Mouse (Mus musculus) adrenal gland, postnatal 4 days (tissue): ENCODE data around the gene Noct. TPM values are rescaled to one million over a fixed set of nuclear protein-coding genes. Genes with fewer than 3 reads are reported as not detected.
A peak's percentile ranks its signal among the peaks of the same experiment; 100 is the strongest.

Experiments used
- DNase-seq, 2 experiments: peaks; one replicate each; pipeline ENCODE4 v3.0.0; 2021 to 2022; ENCODE audit warnings: low spot score in 2 of 2, mixed read lengths in 2 of 2
- microRNA-seq: library from miRNA; unstranded; fragments of <30 nt; microRNA quantifications from one replicate; pipeline ENCODE4 v1.2.0, GENCODE M21; 2021
- total RNA-seq, 2 experiments: library from RNA; stranded (reverse); gene quantifications; 2 replicates each; pipeline ENCODE4 v1.2.3; 2021

The Noct gene
- total RNA-seq, 2 experiments from 2014 or later = 15.1 to 17.9 TPM

- no peak for DNase-seq
Measured at GRCm38 (mm10) chr3:51270069-51270817, 46.0 kb downstream of the Noct start.

- peak; percentile 91 to 97 for DNase-seq
Measured at GRCm38 (mm10) chr3:51275956-51276398, 51.7 kb downstream of the Noct start.

DNA sequence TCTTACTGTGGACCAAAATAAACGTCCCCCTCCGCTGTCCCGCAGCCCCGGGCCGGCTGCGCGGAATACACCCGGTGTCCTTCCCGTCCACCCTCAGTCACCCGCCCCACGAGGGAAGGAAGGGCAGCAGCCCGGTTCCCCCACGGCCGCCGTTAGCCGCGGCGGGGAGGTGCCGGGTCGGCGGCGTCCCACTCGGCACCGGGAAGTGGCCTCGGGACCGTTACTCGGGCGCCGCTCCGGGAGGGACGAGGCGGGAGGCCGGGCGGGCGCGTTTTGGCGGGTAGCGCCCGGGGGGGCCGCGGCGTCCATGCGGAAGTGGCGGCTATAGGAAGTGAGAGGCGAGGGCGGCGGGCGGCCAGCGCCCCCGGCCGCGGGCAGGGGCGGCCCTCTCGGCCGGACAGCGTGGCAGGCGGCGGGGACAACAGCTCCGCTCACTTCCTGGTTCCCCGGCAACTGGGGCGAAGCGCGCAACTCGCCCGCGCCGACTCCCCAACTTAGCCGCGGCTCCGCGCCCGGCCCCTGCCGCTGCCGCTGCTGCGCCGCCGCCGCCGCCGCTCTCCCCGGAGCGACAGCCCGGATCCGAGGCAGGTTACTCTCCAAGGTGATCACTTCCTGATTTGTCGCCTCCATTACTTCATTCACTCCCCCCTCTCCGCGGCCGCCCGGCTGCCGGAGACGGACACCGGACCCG is 52.3 kb downstream of the Noct start:
- peak in 1 of 2 experiments; percentile 27 for DNase-seq

DNA sequence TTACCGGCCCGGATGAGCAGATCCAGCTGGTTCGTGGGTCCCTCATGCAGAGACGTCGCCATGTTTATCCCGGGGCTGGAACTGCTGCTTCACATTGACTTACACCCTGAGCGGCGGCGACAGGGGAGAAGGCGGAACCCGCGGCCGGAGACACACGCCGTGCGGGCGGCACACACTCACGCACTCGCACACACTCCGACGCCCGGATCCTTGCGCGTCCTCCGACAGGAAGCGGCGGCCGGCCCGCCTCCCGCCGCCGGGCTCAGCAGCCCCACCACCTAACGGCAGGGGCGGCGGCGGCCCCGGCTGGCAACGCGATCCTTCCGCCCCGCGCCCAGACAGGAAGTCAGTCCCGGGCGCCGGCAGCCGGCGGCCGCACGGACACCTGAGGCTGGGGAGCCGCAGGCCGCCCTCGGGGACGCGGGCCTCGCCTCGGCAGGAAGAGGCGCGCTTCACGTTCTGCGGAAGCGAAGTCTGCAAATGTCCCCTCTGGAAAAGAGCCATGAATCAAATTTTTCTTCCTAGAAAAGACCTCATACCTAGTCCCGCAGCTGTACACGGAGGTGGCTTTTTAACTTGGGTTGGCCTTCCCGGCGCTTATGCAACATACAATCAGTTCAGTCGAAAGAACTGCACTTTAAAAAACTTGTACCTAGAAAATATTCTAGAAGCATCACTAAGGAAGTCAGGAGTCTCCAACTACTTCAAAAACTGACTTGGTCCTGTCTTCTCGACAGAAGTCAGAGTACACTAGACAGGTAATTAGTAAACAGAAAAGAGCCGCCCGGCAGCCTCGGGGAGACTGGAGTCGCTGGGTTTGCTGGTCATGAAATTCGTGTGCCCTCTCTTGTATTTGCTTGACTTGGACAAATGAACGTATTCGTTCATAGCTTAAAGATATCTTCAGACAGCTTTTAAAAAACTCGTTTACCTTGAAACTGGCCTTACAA is 53.2 kb downstream of the Noct start:
- peak; percentile 55 to 68 for DNase-seq

DNA sequence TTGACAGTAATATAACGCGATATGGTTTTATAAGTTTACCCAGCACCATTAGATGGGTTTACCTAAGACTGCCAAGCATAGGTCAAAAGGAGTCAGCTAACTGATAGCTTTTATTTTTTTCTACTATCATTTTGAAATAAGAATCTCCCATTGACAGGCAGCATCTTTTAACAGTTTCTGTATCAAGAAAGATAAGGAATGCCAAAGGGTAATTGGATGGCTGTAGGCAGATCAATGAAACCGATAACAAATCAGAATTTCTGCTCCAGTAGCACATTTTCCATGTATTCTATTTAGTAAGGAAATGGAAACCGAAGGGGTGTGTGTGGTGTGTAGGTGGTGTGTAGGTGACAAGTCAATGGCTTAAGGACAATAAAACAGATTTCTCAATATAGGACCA is 54.2 kb downstream of the Noct start:
- no peak for DNase-seq

DNA sequence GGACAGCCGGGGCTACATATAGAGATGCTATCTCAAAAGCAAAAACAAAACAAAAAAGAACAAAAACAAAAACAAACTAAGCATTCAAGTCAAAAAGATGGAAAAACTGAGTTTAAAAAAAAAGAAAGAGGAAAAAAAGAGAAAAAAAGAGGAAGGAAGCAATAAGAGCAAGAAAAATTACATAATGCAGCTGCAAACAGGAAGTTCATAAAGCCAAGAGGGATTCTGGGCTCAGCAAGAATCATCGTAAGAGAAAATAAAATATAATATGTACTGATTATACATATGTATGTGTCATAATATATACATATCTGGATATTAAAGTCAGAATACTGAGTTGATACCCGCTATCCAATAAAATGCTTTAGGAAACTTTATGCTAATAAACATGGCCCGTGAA is 57.5 kb downstream of the Noct start:
- no peak for DNase-seq

DNA sequence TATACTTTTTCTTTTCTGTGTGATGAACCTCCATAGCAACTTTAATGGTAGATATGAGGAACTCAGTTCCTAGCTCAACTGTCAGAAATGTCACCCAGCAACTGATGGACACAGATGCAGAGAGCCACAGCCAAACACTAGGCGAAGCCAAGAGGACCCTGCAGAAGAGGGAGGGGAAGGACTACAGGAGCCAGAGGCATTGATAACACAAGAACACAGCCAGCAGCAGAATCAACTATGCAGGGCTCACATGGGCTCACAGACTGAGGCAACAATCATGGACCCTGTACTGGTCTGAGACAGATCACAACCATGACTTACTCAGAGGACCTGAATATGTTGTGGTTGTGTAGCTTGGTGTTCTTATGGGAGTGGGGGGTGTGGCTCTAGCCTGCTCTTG is 60.1 kb downstream of the Noct start:
- no peak for DNase-seq

DNA sequence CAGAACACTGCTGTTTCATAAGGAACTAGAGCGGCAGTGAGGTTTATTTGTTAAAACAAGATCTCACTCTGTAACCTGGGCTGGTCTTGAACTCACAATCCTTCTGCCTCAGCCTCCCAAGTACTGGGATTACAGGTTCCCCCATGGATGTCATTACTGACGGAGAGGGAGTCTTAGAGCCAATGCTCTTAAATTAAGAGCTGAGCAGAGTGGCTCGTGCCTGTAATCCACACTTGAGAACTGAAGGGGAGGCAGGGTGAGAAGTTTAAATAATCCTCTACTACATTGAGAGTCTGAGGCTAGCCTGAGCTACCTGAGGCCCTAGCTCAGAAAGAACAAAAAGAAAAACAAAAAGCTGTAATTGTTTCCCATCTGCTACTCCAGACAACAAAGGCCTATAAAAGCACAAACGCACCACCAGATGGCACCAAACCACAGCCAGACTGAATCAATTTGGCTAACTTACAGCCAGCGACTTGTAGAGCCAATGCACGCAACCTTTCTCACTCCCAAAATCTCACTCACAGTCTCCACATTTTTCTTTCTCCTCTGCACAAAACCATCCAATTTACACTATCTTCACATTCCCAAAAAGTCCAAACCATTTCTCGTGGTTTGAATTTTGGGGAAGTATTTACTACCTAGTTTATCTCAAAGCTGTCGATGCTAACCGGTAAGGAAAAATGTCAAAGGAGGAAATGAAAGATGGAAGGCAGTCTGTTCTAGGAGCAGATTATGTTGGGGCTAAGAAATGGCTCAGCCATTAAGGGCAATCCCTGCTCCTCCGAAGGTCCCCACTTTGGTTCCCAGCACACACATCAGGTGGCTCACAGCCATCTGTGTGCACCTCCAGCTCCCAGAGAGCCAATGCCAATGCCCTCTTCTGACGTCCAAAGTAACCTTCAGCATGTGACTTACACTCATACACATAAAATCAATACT is 64.9 kb downstream of the Noct start:
- DNase-seq = peak; percentile 53 to 57

DNA sequence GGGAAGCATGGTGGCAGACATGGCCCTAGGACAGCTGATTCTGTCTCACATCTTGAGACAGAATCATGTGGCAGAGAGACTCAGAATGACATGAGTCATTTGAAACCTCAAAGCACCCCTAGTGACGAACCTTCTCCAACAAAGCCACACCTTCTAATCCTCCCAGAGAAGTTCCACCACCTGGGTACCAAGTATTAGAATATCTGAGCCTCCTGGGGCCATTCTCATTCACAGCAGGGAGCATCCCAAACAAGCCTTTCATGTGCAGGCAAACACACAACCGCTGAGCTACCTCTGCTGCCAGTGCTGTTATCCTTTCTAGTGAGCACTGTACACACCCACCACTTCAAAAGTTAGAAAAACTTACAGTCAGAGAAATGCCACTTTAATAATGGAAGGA is 70.0 kb downstream of the Noct start:
- no peak for DNase-seq

- no peak for DNase-seq
Measured at GRCm38 (mm10) chr3:51295225-51295624, 71.0 kb downstream of the Noct start.

DNA sequence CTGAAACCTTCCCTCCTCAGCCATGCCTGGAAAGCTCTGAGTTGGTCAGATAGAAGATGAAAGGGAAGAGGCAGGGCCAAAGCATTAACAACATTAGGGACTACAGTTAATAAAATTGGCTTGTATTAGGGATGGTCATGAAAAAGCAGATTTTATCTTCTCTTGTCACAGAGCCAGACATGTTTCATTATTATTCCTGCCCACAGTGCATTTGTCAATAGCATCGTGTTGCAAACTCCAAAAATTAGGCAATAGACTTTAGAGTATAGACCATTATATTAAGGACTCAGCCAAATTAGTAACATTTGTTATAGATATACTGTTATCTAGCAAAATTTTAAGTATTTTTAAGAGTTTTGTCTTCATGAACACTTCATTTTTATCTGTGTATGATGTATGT is 72.5 kb downstream of the Noct start:
- DNase-seq = no peak

Small RNAs within 50 kb of the gene (microRNA-seq; reads per million reads assigned to microRNA genes)
- gene Gm24282 = not detected

Other genes starting within 250 kb of the Noct start
- gene Elf2, start 116.2 kb downstream of the Noct start, total RNA-seq = 100 to 1,000 TPM; 122 to 124 TPM
- 100 to 1,000 TPM; 477 to 530 TPM for gene Mgarp, start 172.3 kb downstream of the Noct start, total RNA-seq
- gene Ndufc1, start 184.5 kb downstream of the Noct start, total RNA-seq = 100 to 1,000 TPM; 492 to 529 TPM
- 10 to 100 TPM; 56.8 to 63.5 TPM for gene Naa15, start 190.7 kb downstream of the Noct start, total RNA-seq